Mouse (Mus musculus) testis, adult 2 months (tissue): ENCODE measurements around the gene Fbln7. TPM values are rescaled to one million over a fixed set of nuclear protein-coding genes. Genes with fewer than 3 reads are reported as not detected.

ENCODE experiments used
- H3K27ac ChIP-seq: fragments of 200-500 bp; 2 replicates; pipeline ENCODE4 v1.5.1; 2012; ENCODE audit warnings: low read depth, low read length; ENCODE audit not compliant: control insufficient read depth, insufficient read depth
- H3K27me3 ChIP-seq: fragments of 200-500 bp; 2 replicates; pipeline ENCODE4 v1.6.1; 2012; ENCODE audit warnings: mild to moderate bottlenecking, low read length, moderate library complexity; ENCODE audit not compliant: control insufficient read depth, insufficient read depth
- H3K36me3 ChIP-seq: fragments of 200-500 bp; 2 replicates; pipeline ENCODE4 v1.6.1; 2012; ENCODE audit warnings: mild to moderate bottlenecking, low read length; ENCODE audit not compliant: control insufficient read depth, insufficient read depth
- H3K4me1 ChIP-seq: fragments of 200-500 bp; 2 replicates; pipeline ENCODE4 v1.6.1; 2012; ENCODE audit warnings: low read length; ENCODE audit not compliant: control insufficient read depth, insufficient read depth
- H3K4me3 ChIP-seq: fragments of 200-500 bp; 2 replicates; pipeline ENCODE4 v1.5.1; 2012; ENCODE audit warnings: low read depth, mild to moderate bottlenecking, low read length, moderate library complexity, mixed read lengths; ENCODE audit not compliant: control insufficient read depth
- CTCF ChIP-seq: fragments of 200-500 bp; IDR thresholded peaks from 2 replicates; pipeline ENCODE4 v1.5.1; 2012; ENCODE audit warnings: low read depth, mild to moderate bottlenecking, inconsistent platforms, low read length, moderate library complexity; ENCODE audit not compliant: control insufficient read depth, insufficient read depth, insufficient replicate concordance
- POLR2A ChIP-seq: fragments of 200-500 bp; IDR thresholded peaks from 2 replicates; pipeline ENCODE4 v1.6.1; 2012; ENCODE audit warnings: low read depth, mild to moderate bottlenecking, inconsistent platforms, low read length, moderate library complexity; ENCODE audit not compliant: control insufficient read depth
- polyA plus RNA-seq: library from polyadenylated mRNA; depleted of rRNA; stranded (reverse); fragments of >200 nt; gene quantifications from 2 replicates; pipeline ENCODE4 v1.2.3, GENCODE M21; 2012

Gene Fbln7
- polyA plus RNA-seq, 1 experiment, result 0.20 TPM

- no peaks in the 10 kb centered on the region; the same call in 1 of the 2 replicates for H3K36me3 ChIP-seq
- TF ChIP-seq POLR2A, result no peak
- no peak for TF ChIP-seq CTCF
Measured at GRCm38 (mm10) chr2:128823893-128824292, 38.9 kb upstream of the Fbln7 start.

GRCm38 (mm10) chr2:128827787-128828186, 35.0 kb upstream of the Fbln7 start:
- TF ChIP-seq CTCF, result no peak
- no peak for TF ChIP-seq POLR2A
- peaks cover 2% of the 10 kb centered on the region for H3K36me3 ChIP-seq

More at GRCm38 (mm10) chr2:128823893-128824292, 38.9 kb upstream of the Fbln7 start:
- H3K4me3 ChIP-seq, result no peak overlapping the region
- no peak overlapping the region for H3K27ac ChIP-seq
- 0 out of 2 replicates have a peak, but pooled peaks cover 2% of the 10 kb centered on the region for H3K4me1 ChIP-seq
- no peaks in the 10 kb centered on the region for H3K27me3 ChIP-seq

GRCm38 (mm10) chr2:128832611-128833010, 30.2 kb upstream of the Fbln7 start:
- TF ChIP-seq CTCF (no peak), POLR2A (no peak)
- no peak overlapping the region for H3K27ac ChIP-seq
- H3K4me1 ChIP-seq, result no peaks in the 10 kb centered on the region
- H3K36me3 ChIP-seq, result peaks cover 2% of the 10 kb centered on the region
- H3K4me3 ChIP-seq, result no peak overlapping the region
- no peaks in the 10 kb centered on the region for H3K27me3 ChIP-seq

More at GRCm38 (mm10) chr2:128827787-128828186, 35.0 kb upstream of the Fbln7 start:
- Histone ChIP-seq H3K27ac (no peak overlapping the region), H3K27me3 (no peaks in the 10 kb centered on the region), H3K4me3 (no peak overlapping the region), H3K4me1 (no peaks in the 10 kb centered on the region)

GRCm38 (mm10) chr2:128833035-128833434, 29.7 kb upstream of the Fbln7 start:
- TF ChIP-seq CTCF, result no peak
- TF ChIP-seq POLR2A, result no peak
- peaks cover 2% of the 10 kb centered on the region for H3K36me3 ChIP-seq
- H3K4me3 ChIP-seq, result no peak overlapping the region

GRCm38 (mm10) chr2:128833435-128833834, 29.3 kb upstream of the Fbln7 start:
- Histone ChIP-seq H3K27me3 (no peaks in the 10 kb centered on the region), H3K36me3 (peaks cover 2% of the 10 kb centered on the region), H3K27ac (no peak overlapping the region), H3K4me1 (no peaks in the 10 kb centered on the region), H3K4me3 (no peak overlapping the region)
- no peak for TF ChIP-seq POLR2A
- no peak for TF ChIP-seq CTCF

More at GRCm38 (mm10) chr2:128833035-128833434, 29.7 kb upstream of the Fbln7 start:
- Histone ChIP-seq H3K27ac (no peak overlapping the region), H3K4me1 (no peaks in the 10 kb centered on the region), H3K27me3 (no peaks in the 10 kb centered on the region)

- no peak for TF ChIP-seq CTCF
- TF ChIP-seq POLR2A, result no peak
- Histone ChIP-seq H3K36me3 (peaks cover 4% of the 10 kb centered on the region), H3K4me3 (no peak overlapping the region)
Measured at GRCm38 (mm10) chr2:128837531-128837930, 25.2 kb upstream of the Fbln7 start.

GRCm38 (mm10) chr2:128838611-128839010, 24.2 kb upstream of the Fbln7 start:
- Histone ChIP-seq H3K36me3 (peaks cover 2% of the 10 kb centered on the region; the same call in 1 of the 2 replicates), H3K27me3 (no peaks in the 10 kb centered on the region), H3K4me1 (no peaks in the 10 kb centered on the region), H3K4me3 (no peak overlapping the region), H3K27ac (no peak overlapping the region)
- TF ChIP-seq CTCF (no peak), POLR2A (no peak)

More at GRCm38 (mm10) chr2:128837531-128837930, 25.2 kb upstream of the Fbln7 start:
- H3K27ac ChIP-seq, result no peak overlapping the region
- no peaks in the 10 kb centered on the region for H3K4me1 ChIP-seq
- no peaks in the 10 kb centered on the region for H3K27me3 ChIP-seq

GRCm38 (mm10) chr2:128839501-128839900, 23.3 kb upstream of the Fbln7 start:
- Histone ChIP-seq H3K4me3 (no peak overlapping the region), H3K4me1 (no peaks in the 10 kb centered on the region), H3K27ac (no peak overlapping the region), H3K27me3 (no peaks in the 10 kb centered on the region), H3K36me3 (peaks cover 2% of the 10 kb centered on the region; the same call in 1 of the 2 replicates)
- TF ChIP-seq POLR2A (no peak), CTCF (no peak)
